Mouse (Mus musculus): ENCODE measurements at regions not wholly inside any gene's neighbourhood (a gene's known extent, or its start where the extent isn't known, plus 50 kb on each side); places are given as distances from the start of the nearest gene placed in this dataset.

DNA sequence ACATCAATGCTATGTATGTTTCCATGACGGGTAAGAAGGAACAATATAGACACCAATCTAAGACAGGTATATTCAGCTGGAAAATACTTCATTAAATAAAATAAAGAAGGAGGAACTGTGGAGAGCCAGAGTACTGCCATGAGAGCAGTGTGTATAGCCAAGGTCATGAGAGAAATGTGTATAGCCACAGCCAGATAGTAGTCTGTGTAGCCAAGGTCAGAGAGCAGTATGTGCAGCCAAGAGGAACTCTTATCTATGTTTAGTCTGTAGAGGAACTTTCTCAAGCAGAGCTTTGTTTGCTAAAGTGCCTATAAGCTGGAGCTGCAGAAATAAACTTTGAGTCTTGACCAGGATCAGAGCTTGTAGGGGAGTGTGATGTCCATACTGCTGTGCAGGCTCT lies 75.4 kb downstream of the Rgs18 start:
- in situ Hi-C loops (cut with MboI; ENCODE audit: low pct_ligation_motif_present, low pct_unique_long_range_greater_than_20kb, low sequenced_read_pairs) (loop anchor here (10.0 kb wide), 1 partner anchor 265 kb away; no protein-coding TSS in a partner anchor), dilution Hi-C loops (cut with MboI; ENCODE audit: extremely low pct_ligation_motif_present, extremely low pct_unique_long_range_greater_than_20kb, low sequenced_read_pairs) (no loop called here)
- no peaks in the 10 kb centered on the region for H3K36me3 ChIP-seq (replicated peaks in 1 of 2; ENCODE audit: control insufficient read depth in 1 of 2, insufficient read depth in 1 of 2, low read length in 1 of 2)
- no peaks in the 10 kb centered on the region for H3K9me3 ChIP-seq (replicated peaks; ENCODE audit: low read length)
- no peak overlapping the region for H3K4me2 ChIP-seq (ENCODE audit: insufficient read depth, low read depth, poor library complexity, severe bottlenecking)
- no peaks in the 10 kb centered on the region for H3K79me2 ChIP-seq (replicated peaks; ENCODE audit: control insufficient read depth, extremely low read depth, insufficient read depth, poor library complexity, severe bottlenecking)
- H3K9ac ChIP-seq (ENCODE audit: insufficient read depth, low read depth) = no peak overlapping the region
- no peaks in the 10 kb centered on the region for H3K4me1 ChIP-seq (ENCODE audit: control insufficient read depth in 1 of 2, insufficient read depth in 2 of 2)
- no peak for DNase-seq (ENCODE audit: extremely low read depth)
- no peaks in the 10 kb centered on the region for H3K27me3 ChIP-seq (replicated peaks)
- H3K27ac ChIP-seq (ENCODE audit: insufficient read depth, low read depth) = no peak overlapping the region
- H3K4me3 ChIP-seq (replicated peaks in 1 of 3; ENCODE audit: low read depth in 2 of 3, low read length in 2 of 3, poor library complexity in 1 of 3) = no peak overlapping the region
- TF ChIP-seq CHD2 (IDR thresholded peaks at IDR 0.05; ENCODE audit: low read length) (no peak), MXI1 (IDR thresholded peaks at IDR 0.05; ENCODE audit: low read depth, low read length) (no peak), NELFE (IDR thresholded peaks at IDR 0.05; ENCODE audit: low read depth, low read length) (no peak), JUN (IDR thresholded peaks at IDR 0.05; ENCODE audit: insufficient read depth, low read depth, low read length) (no peak), ZNF384 (IDR thresholded peaks at IDR 0.05; ENCODE audit: low read depth, low read length) (no peak), USF1 (IDR thresholded peaks at IDR 0.05; ENCODE audit: low read depth, low read length) (no peak), POLR2AphosphoS2 (IDR thresholded peaks at IDR 0.05; ENCODE audit: low read depth, low read length) (no peak), UBTF (IDR thresholded peaks at IDR 0.05; ENCODE audit: low read depth, low read length) (no peak), RCOR1 (conservative IDR thresholded peaks at IDR 0.05; ENCODE audit: low read depth, low read length) (no peak)

DNA sequence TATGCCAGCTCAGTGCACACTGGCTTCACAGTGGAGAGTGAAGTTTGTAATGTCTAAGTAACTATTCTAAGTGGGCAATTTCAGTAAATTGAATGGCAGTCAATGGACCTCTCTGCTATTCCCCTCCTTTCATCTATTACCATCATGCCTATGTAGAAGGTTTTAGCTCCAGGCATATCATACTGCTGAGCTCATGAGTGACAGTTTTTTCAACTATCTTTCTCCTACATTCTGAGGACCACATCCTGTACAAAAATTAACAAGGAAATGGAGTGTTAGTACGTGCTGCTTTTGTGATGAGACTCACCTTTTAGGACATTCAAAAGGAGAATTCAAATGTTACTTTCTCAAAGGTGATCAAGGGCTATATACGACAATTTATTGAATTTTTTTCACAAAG lies 80.0 kb downstream of the Rgs18 start:
- dilution Hi-C loops (cut with MboI; ENCODE audit: extremely low pct_ligation_motif_present, extremely low pct_unique_long_range_greater_than_20kb, low sequenced_read_pairs) = no loop called here
- DNase-seq (ENCODE audit: extremely low read depth) = no peak

DNA sequence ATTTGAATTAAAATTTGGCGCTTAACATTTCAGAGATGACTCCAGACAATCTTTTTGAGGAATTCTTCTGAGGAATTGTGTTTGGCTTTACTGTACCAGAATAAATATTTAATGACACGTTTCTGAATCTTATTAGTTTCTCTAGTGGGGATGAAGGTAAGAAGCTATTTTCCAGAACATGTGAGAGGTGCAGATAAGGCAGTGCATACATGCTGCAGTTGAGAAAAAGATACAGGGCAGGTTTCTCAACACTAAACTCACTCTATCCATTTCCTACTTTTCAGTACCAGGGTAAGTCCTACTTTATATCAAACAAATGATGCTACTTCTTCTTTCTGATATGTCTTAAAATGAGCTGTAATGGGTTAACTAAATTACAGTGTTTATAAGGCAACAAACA lies 84.9 kb downstream of the Rgs18 start:
- H3K4me1 ChIP-seq (ENCODE audit: control insufficient read depth in 1 of 2, insufficient read depth in 2 of 2) = peaks cover 0 to 4% of the 10 kb centered on the region in 2 experiments; a peak in 2 of 4 replicates
- DNase-seq (ENCODE audit: extremely low read depth) = no peak
- dilution Hi-C loops (cut with MboI; ENCODE audit: extremely low pct_ligation_motif_present, extremely low pct_unique_long_range_greater_than_20kb, low sequenced_read_pairs) = no loop called here
- no peaks in the 10 kb centered on the region for H3K9me3 ChIP-seq (replicated peaks; ENCODE audit: low read length)
- TF ChIP-seq MAX (IDR thresholded peaks at IDR 0.05; ENCODE audit: low read length) (no peak), USF1 (IDR thresholded peaks at IDR 0.05; ENCODE audit: low read depth, low read length) (no peak), MAZ (IDR thresholded peaks at IDR 0.05; ENCODE audit: low read depth, low read length) (no peak), SMC3 (IDR thresholded peaks at IDR 0.05; ENCODE audit: low read depth, low read length) (no peak), TBP (conservative IDR thresholded peaks at IDR 0.05; ENCODE audit: low read depth, low read length) (no peak), HCFC1 (IDR thresholded peaks at IDR 0.05; ENCODE audit: low read depth, low read length) (no peak), MXI1 (IDR thresholded peaks at IDR 0.05; ENCODE audit: low read depth, low read length) (no peak), USF2 (conservative IDR thresholded peaks at IDR 0.05; ENCODE audit: low read depth, low read length) (no peak), CHD2 (IDR thresholded peaks at IDR 0.05; ENCODE audit: low read length) (no peak), SIN3A (IDR thresholded peaks at IDR 0.05; ENCODE audit: low read length) (no peak), PAX5 (IDR thresholded peaks at IDR 0.05; ENCODE audit: low read length) (no peak), NELFE (IDR thresholded peaks at IDR 0.05; ENCODE audit: low read depth, low read length) (no peak), TCF12 (IDR thresholded peaks at IDR 0.05; ENCODE audit: low read depth, low read length) (no peak), MYC (IDR thresholded peaks at IDR 0.05; ENCODE audit: low read depth, low read length) (no peak), MEF2A (IDR thresholded peaks at IDR 0.05; ENCODE audit: borderline replicate concordance, low read depth, low read length) (no peak), ZNF384 (IDR thresholded peaks at IDR 0.05; ENCODE audit: low read depth, low read length) (no peak)
- H3K36me3 ChIP-seq (replicated peaks in 1 of 2; ENCODE audit: control insufficient read depth in 1 of 2, insufficient read depth in 1 of 2, low read length in 1 of 2) = no peaks in the 10 kb centered on the region
- no peak overlapping the region for H3K4me2 ChIP-seq (ENCODE audit: insufficient read depth, low read depth, poor library complexity, severe bottlenecking)
- no peak overlapping the region for H3K4me3 ChIP-seq (replicated peaks in 1 of 3; ENCODE audit: low read depth in 2 of 3, low read length in 2 of 3, poor library complexity in 1 of 3)
- H3K27me3 ChIP-seq (replicated peaks) = no peaks in the 10 kb centered on the region
- H3K79me2 ChIP-seq (replicated peaks; ENCODE audit: control insufficient read depth, extremely low read depth, insufficient read depth, poor library complexity, severe bottlenecking) = no peaks in the 10 kb centered on the region
- no peak overlapping the region for H3K9ac ChIP-seq (ENCODE audit: insufficient read depth, low read depth)
- H3K27ac ChIP-seq (ENCODE audit: insufficient read depth, low read depth) = no peak overlapping the region
- in situ Hi-C loops (cut with MboI; ENCODE audit: low pct_ligation_motif_present, low pct_unique_long_range_greater_than_20kb, low sequenced_read_pairs) = no loop called here

More for the DNA sequence above, 80.0 kb downstream of the Rgs18 start:
- Histone ChIP-seq H3K27me3 (replicated peaks) (no peaks in the 10 kb centered on the region), H3K27ac (ENCODE audit: insufficient read depth, low read depth) (no peak overlapping the region), H3K36me3 (replicated peaks in 1 of 2; ENCODE audit: control insufficient read depth in 1 of 2, insufficient read depth in 1 of 2, low read length in 1 of 2) (no peaks in the 10 kb centered on the region), H3K4me1 (ENCODE audit: control insufficient read depth in 1 of 2, insufficient read depth in 2 of 2) (no peaks in the 10 kb centered on the region), H3K79me2 (replicated peaks; ENCODE audit: control insufficient read depth, extremely low read depth, insufficient read depth, poor library complexity, severe bottlenecking) (no peaks in the 10 kb centered on the region), H3K4me3 (replicated peaks in 1 of 3; ENCODE audit: low read depth in 2 of 3, low read length in 2 of 3, poor library complexity in 1 of 3) (no peak overlapping the region), H3K4me2 (ENCODE audit: insufficient read depth, low read depth, poor library complexity, severe bottlenecking) (no peak overlapping the region; the same call in 1 of the 2 replicates), H3K9ac (ENCODE audit: insufficient read depth, low read depth) (no peak overlapping the region), H3K9me3 (replicated peaks; ENCODE audit: low read length) (no peaks in the 10 kb centered on the region)
- in situ Hi-C loops (cut with MboI; ENCODE audit: low pct_ligation_motif_present, low pct_unique_long_range_greater_than_20kb, low sequenced_read_pairs) = no loop called here
- TF ChIP-seq SMC3 (IDR thresholded peaks at IDR 0.05; ENCODE audit: low read depth, low read length) = no peak
- no peak for TF ChIP-seq ELF1 (IDR thresholded peaks at IDR 0.05; ENCODE audit: low read depth, low read length)
- no peak for TF ChIP-seq MXI1 (IDR thresholded peaks at IDR 0.05; ENCODE audit: low read depth, low read length)
